ENCODE assay signal across 23 mouse cellular contexts in the genomic region with DNA sequence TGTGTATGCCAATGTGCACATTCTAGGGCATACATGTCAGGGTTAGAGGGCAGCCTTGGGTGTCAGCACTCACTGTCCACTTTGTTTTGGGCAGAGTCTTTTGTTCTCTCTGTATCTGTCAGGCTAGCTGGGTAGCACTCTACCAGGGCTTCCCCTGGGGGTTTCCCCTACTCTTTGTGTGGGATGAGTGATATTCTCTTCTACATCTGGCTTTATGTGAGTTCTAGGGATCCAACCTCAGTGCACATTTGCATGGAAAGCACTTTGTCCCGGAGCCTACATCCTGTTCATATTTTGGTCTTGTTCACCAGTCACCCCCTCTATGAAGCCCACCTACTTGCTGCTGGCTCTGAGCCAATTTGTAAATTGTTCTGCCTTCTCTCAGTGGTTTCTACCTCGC. TPM values are rescaled to one million over a fixed set of nuclear protein-coding genes. Genes with fewer than 3 reads are reported as not detected.
A peak's percentile ranks its signal among the peaks of the same experiment; 100 is the strongest.
DNase-seq lines count a peak whose midpoint lies in the region; ATAC-seq and TF ChIP-seq lines count a peak whose summit lies in the region.
"Had no signal": no experiment of that assay in that cellular context is flagged by ENCODE, and none has a peak within 500 bp of the region (broad histone marks: within the 10 kb centered on the region; RNA-seq: fewer than 3 reads in every experiment).

No protein-coding gene starts in this region.

- no peaks in the 10 kb centered on the region for H3K36me3 ChIP-seq in midbrain, embryonic 11.5 days (ENCODE audit: control insufficient read depth, insufficient read depth, low read length)
- H3K36me3 ChIP-seq in midbrain, postnatal 0 days (ENCODE audit: insufficient read depth, low read length), result no peaks in the 10 kb centered on the region
- H3K36me3 ChIP-seq in forebrain, embryonic 16.5 days (ENCODE audit: control insufficient read depth, insufficient read depth), result no peaks in the 10 kb centered on the region
- H3K36me3 ChIP-seq: embryonic facial prominence, embryonic 13.5 days; hindbrain, embryonic 12.5 days; lung, embryonic 15.5 days; midbrain, embryonic 12.5 days; neural tube, embryonic 13.5 days; stomach, embryonic 15.5 days had no signal

- H3K4me2 ChIP-seq in midbrain, embryonic 11.5 days, result no peak overlapping the region
- H3K4me2 ChIP-seq in midbrain, postnatal 0 days (ENCODE audit: low read depth, low read length, poor library complexity, severe bottlenecking), result no peak overlapping the region
- no peak overlapping the region for H3K4me2 ChIP-seq in forebrain, embryonic 16.5 days (ENCODE audit: low read length)
- H3K4me2 ChIP-seq: embryonic facial prominence, embryonic 13.5 days; hindbrain, embryonic 12.5 days; lung, embryonic 15.5 days; midbrain, embryonic 12.5 days; neural tube, embryonic 13.5 days; stomach, embryonic 15.5 days had no signal

- 72% methylated on average over 2 of the region's 2 CpGs for WGBS in midbrain, embryonic 11.5 days
- 71% methylated on average over 2 of the region's 2 CpGs for WGBS in midbrain, postnatal 0 days
- 66% methylated on average over 2 of the region's 2 CpGs for WGBS in forebrain, embryonic 16.5 days

- TF ChIP-seq CTCF in midbrain, postnatal 0 days (IDR thresholded peaks at IDR 0.05), result no peak

- no peak overlapping the region for H3K27ac ChIP-seq in midbrain, embryonic 11.5 days (ENCODE audit: low read depth, low read length)
- H3K27ac ChIP-seq in midbrain, postnatal 0 days (ENCODE audit: low read depth, low read length), result no peak overlapping the region
- H3K27ac ChIP-seq in forebrain, embryonic 16.5 days (ENCODE audit: low read length), result no peak overlapping the region
- H3K27ac ChIP-seq: embryonic facial prominence, embryonic 13.5 days; gastrocnemius, adult 2 months; hindbrain, embryonic 12.5 days; midbrain, embryonic 12.5 days; neural tube, embryonic 13.5 days had no signal

- ATAC-seq in midbrain, embryonic 11.5 days (ENCODE audit: low FRiP score), result no peak
- ATAC-seq in midbrain, postnatal 0 days (ENCODE audit: low FRiP score), result no peak
- no peak for ATAC-seq in forebrain, embryonic 16.5 days

- DNase-seq in heart, adult 11 months, result peak; percentile 54
- no peak for DNase-seq in heart, adult 18-20 months
- DNase-seq in midbrain, embryonic 11.5 days (ENCODE audit: low spot score, missing footprints), result peak; percentile 83
- DNase-seq in midbrain, postnatal 0 days (ENCODE audit: low spot score), result no peak
- peak; percentile 57 for DNase-seq in induced T-regulatory cell, adult 2 months (ENCODE audit: low read depth)
- DNase-seq in c-Kit-positive CD71-positive TER-119-positive erythroid progenitor cells, embryonic 14.5 days (ENCODE audit: low spot score), result no peak
- no peak for DNase-seq in layer of hippocampus, adult 9-11 months
- DNase-seq: adrenal gland, adult 8-10 months; cerebellum, adult 9-10 months; gastrocnemius, adult 2 months; heart, postnatal 10 days; kidney, adult 8-10 months; kidney, postnatal 25 days; left cerebral cortex, postnatal 4 days; right cerebral cortex, postnatal 25 days; thymus, postnatal 25 days had no signal

- H3K9me3 ChIP-seq in midbrain, embryonic 11.5 days (ENCODE audit: control insufficient read depth, low read length), result no peaks in the 10 kb centered on the region
- H3K9me3 ChIP-seq in midbrain, postnatal 0 days (ENCODE audit: low read length), result no peaks in the 10 kb centered on the region
- H3K9me3 ChIP-seq in forebrain, embryonic 16.5 days (ENCODE audit: control insufficient read depth, low read length), result no peaks in the 10 kb centered on the region
- H3K9me3 ChIP-seq: hindbrain, embryonic 12.5 days; lung, embryonic 15.5 days; midbrain, embryonic 12.5 days; neural tube, embryonic 13.5 days; stomach, embryonic 15.5 days had no signal

- peaks cover 5% of the 10 kb centered on the region for H3K4me1 ChIP-seq in midbrain, embryonic 11.5 days (ENCODE audit: control insufficient read depth, insufficient read depth, low read length)
- no peaks in the 10 kb centered on the region for H3K4me1 ChIP-seq in midbrain, postnatal 0 days (ENCODE audit: insufficient read depth, low read length)
- H3K4me1 ChIP-seq in forebrain, embryonic 16.5 days (replicated peaks; ENCODE audit: control insufficient read depth, insufficient read depth, low read length), result no peaks in the 10 kb centered on the region
- H3K4me1 ChIP-seq: hindbrain, embryonic 12.5 days had no signal

- no peak overlapping the region for H3K4me3 ChIP-seq in midbrain, embryonic 11.5 days (ENCODE audit: low read depth, low read length)
- H3K4me3 ChIP-seq in midbrain, postnatal 0 days (ENCODE audit: low read depth, low read length), result no peak overlapping the region
- no peak overlapping the region for H3K4me3 ChIP-seq in forebrain, embryonic 16.5 days (replicated peaks; ENCODE audit: low read length)
- H3K4me3 ChIP-seq: embryonic facial prominence, embryonic 13.5 days; gastrocnemius, adult 2 months; hindbrain, embryonic 12.5 days; lung, embryonic 15.5 days; midbrain, embryonic 12.5 days; neural tube, embryonic 13.5 days; stomach, embryonic 15.5 days had no signal

- no peaks in the 10 kb centered on the region for H3K27me3 ChIP-seq in midbrain, embryonic 11.5 days (ENCODE audit: control insufficient read depth, insufficient read depth, low read length)
- no peaks in the 10 kb centered on the region for H3K27me3 ChIP-seq in midbrain, postnatal 0 days (ENCODE audit: insufficient read depth, low read length)
- H3K27me3 ChIP-seq in forebrain, embryonic 16.5 days (replicated peaks; ENCODE audit: control insufficient read depth, insufficient read depth, low read length), result no peaks in the 10 kb centered on the region
- H3K27me3 ChIP-seq: embryonic facial prominence, embryonic 13.5 days; hindbrain, embryonic 12.5 days; lung, embryonic 15.5 days; midbrain, embryonic 12.5 days; neural tube, embryonic 13.5 days; stomach, embryonic 15.5 days had no signal

- H3K9ac ChIP-seq in midbrain, embryonic 11.5 days (ENCODE audit: low read length), result no peak overlapping the region
- no peak overlapping the region for H3K9ac ChIP-seq in midbrain, postnatal 0 days (replicated peaks; ENCODE audit: low read length, poor library complexity, severe bottlenecking)
- H3K9ac ChIP-seq in forebrain, embryonic 16.5 days (replicated peaks; ENCODE audit: low read depth, low read length), result no peak overlapping the region
- H3K9ac ChIP-seq: embryonic facial prominence, embryonic 13.5 days; hindbrain, embryonic 12.5 days; lung, embryonic 15.5 days; midbrain, embryonic 12.5 days; neural tube, embryonic 13.5 days; stomach, embryonic 15.5 days had no signal

RNA-seq across cellular contexts. Expression of a gene that starts 49.3 kb away (rescaled TPM):
- total RNA-seq in heart, adult 18-20 months (2021), result under 1 TPM; 0.57 to 0.65 TPM
- 58.7 and 61.6 TPM in 2 replicates for polyA plus RNA-seq in midbrain, embryonic 11.5 days (2014; fragmentation: Nextera tagmentation; extraction: Ambion mirVana)
- total RNA-seq in midbrain, postnatal 0 days (2014; rRNA removed), result 25.0 and 27.8 TPM in 2 replicates
- 24.7 and 27.3 TPM in 2 replicates for polyA plus RNA-seq in midbrain, postnatal 0 days (2015; fragmentation: Nextera tagmentation; extraction: Ambion mirVana)
- polyA plus RNA-seq in forebrain, embryonic 16.5 days (2015; fragmentation: Nextera tagmentation; extraction: Ambion mirVana), result 48.8 and 50.5 TPM in 2 replicates

Comparison
In these comparisons a context has a peak if more than half of its experiments do, and no peak if none do; other contexts are left out.
1. DNase-seq: peak in heart, adult 11 months (single experiment), midbrain, embryonic 11.5 days (single experiment) and induced T-regulatory cell, adult 2 months (single experiment); none in heart, adult 18-20 months (0 of 2), midbrain, postnatal 0 days (single experiment), c-Kit-positive CD71-positive TER-119-positive erythroid progenitor cells, embryonic 14.5 days (single experiment) and layer of hippocampus, adult 9-11 months (single experiment).